Mouse (Mus musculus): ENCODE data around the gene Teddm2. TPM values are rescaled to one million over a fixed set of nuclear protein-coding genes. Genes with fewer than 3 reads are reported as not detected.

Teddm2 gene
- polyA plus RNA-seq (2017; shearing (Covaris generic)), result 0.28 TPM

DNA sequence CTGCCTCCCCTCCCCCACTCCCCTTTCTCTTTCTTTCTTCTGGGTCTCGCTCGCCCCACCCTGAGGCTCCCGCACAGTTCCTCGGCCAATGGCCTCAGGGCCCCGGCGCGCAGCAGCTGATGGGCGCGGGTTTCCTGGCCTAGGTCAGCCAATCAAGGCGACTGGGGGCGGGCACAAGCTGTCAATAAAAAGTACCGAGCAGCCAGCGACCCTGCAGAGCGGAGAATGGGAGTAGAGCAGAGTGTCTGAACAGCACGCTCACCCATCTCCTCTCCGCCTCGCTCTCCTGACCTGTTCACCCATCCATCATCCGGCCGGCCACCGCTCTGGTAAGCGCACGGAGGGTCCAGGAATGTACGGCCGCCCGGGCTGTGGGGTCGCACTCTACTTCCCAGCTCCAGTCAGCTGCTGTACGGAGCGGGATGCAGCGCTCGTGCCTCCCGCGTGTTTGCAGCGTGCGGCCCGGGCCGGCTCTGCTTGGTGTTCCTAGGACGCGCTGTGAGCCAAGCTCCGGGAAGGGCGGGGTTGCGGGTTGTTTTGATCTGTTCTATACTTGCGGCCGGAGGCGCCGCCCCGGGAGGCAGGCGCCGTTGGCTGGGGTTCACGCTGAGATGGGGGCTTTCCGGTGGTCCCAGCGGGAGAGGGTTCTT is at the start of gene Teddm2, which contains the start of gene Glul:
Gene Teddm2, minus strand, starts transcription at position 498 of the 650 bp plus-strand sequence.
Gene Glul, plus strand, starts transcription at position 214 of the 650 bp plus-strand sequence.

DNA sequence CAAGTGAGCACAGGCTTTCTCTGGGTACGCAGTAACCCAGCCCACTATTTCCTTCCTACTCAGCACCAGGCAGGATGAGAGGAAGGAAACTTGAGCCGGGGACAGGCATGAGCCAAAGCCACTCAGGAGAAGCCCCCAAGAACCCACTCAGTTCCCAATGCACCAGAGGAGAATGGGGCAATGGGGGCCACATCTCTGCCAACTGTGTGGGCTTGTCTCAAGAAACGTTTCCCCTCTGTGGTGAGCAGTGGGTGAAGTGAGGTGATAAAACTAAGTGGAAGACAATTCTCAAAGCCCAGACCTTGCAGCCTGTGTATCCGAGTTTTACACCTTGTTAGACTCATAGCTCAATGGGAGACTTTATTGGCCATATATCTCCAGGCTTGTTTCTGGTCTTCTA is 8.6 kb downstream of the Teddm2 start, which contains the start of gene Teddm1a:
Gene Teddm1a, plus strand, starts transcription at position 301 of the 400 bp plus-strand sequence.

DNA sequence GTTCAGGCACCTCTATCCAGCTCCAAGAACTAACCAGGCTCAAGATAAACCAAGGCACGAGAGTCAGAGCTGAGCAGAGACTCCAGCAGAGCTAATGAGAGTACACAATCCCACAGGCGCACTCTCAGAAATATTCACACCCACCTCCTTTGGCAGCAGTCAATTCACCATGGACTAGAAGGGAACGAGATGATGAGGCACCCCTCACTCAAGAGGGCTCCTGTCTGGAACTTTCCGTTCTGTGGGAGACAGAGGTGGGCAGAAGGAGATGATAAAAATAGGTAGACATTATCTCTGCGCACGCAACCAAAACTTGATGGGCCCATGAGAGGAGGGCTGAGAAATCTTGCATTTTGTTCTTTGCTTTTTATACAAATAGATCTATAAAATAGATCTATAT is 26.0 kb downstream of the Teddm2 start, which contains the start of gene Teddm1b:
Gene Teddm1b, plus strand, starts transcription at position 301 of the 400 bp plus-strand sequence.

DNA sequence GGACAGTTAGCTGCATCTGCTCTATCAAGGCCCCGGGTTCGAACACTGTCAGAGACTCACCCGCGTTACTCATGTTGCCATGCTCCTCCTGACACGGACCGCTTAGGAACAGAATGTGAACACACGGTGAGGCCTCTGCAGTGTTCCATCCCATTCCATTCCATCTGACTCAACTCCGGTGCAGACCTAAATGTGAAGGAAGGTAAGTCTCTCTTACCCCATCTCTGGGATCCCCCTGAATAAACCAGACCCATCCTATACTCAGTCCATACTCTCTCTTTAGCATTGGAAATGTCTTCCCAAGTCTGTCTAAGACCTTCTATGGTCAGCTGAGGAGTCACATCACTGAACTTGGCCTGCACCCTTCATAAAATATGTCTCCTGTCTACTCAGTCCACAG is 56.0 kb downstream of the Teddm2 start, which contains the start of gene Rgsl1:
Gene Rgsl1, minus strand, starts transcription at position 101 of the 400 bp plus-strand sequence.

Other genes starting within 250 kb of the Teddm2 start
- gene Rgs8, start 247.2 kb downstream of the Teddm2 start, polyA plus RNA-seq (2017; shearing (Covaris generic)), result 0.44 TPM
- gene Rgs16, start 159.9 kb downstream of the Teddm2 start, polyA plus RNA-seq (2017; shearing (Covaris generic)), result 56.9 TPM
- 41.2 TPM for gene Rnasel, start 150.8 kb downstream of the Teddm2 start, polyA plus RNA-seq (2017; shearing (Covaris generic))
- gene Rgsl1, start 56.1 kb downstream of the Teddm2 start, polyA plus RNA-seq (2017; shearing (Covaris generic)), result not detected
- not detected for gene Teddm1b, start 25.9 kb downstream of the Teddm2 start, polyA plus RNA-seq (2017; shearing (Covaris generic))
- not detected for gene Teddm1a, start 8.5 kb downstream of the Teddm2 start, polyA plus RNA-seq (2017; shearing (Covaris generic))
- 28.8 TPM for gene Glul, start 284 bp downstream of the Teddm2 start, polyA plus RNA-seq (2017; shearing (Covaris generic))

Measured in inflammation-experienced regulatory T-cells, adult 16 weeks (primary cell).